In genomic region chr17:57248201-57248699, GRCm38 (mm10) we compare ENCODE assay signal across 8 mouse cellular contexts. TPM values are rescaled to one million over a fixed set of nuclear protein-coding genes. Genes with fewer than 3 reads are reported as not detected.
DNase-seq lines count a peak whose midpoint lies in the region; ATAC-seq lines count a peak whose summit lies in the region.

Gene Gpr108 (minus strand): TSS chr17:57248446.

- H3K27me3 ChIP-seq in lung, embryonic 16.5 days (ENCODE audit: control insufficient read depth, insufficient read depth, low read depth, low read length), result no peaks in the 10 kb centered on the region

- WGBS in lung, embryonic 16.5 days, result under 1% methylated on average over 12 of the region's 12 CpGs

- ATAC-seq in hematopoietic stem cell, adult 5-6 weeks (replicated peaks in 1 of 2; ENCODE audit: insufficient read depth in 1 of 2, low FRiP score in 2 of 2, low TSS enrichment in 1 of 2, low read depth in 1 of 2, poor library complexity in 2 of 2, severe bottlenecking in 2 of 2), result peak; percentile 64 to 66
- peak; percentile 61 for ATAC-seq in lung, embryonic 16.5 days (ENCODE audit: low read depth)

- H3K4me1 ChIP-seq in lung, embryonic 16.5 days (replicated peaks; ENCODE audit: control insufficient read depth, insufficient read depth, low read length), result peaks cover 20% of the 10 kb centered on the region

- peak within 1 kb of the TSS; percentile 87 for H3K9ac ChIP-seq in lung, embryonic 16.5 days (ENCODE audit: low read length)

- peak within 1 kb of the TSS; percentile 94 for H3K4me2 ChIP-seq in lung, embryonic 16.5 days (ENCODE audit: low read depth, low read length)

- H3K9me3 ChIP-seq in lung, embryonic 16.5 days (ENCODE audit: control insufficient read depth, low read length), result no peaks in the 10 kb centered on the region

- H3K27ac ChIP-seq in lung, embryonic 16.5 days (ENCODE audit: low read length), result peak within 1 kb of the TSS; percentile 95

- H3K4me3 ChIP-seq in lung, embryonic 16.5 days (ENCODE audit: low read length), result peak within 1 kb of the TSS; percentile 76

- H3K36me3 ChIP-seq in lung, embryonic 16.5 days (ENCODE audit: control insufficient read depth, insufficient read depth, low read length), result peaks cover under 1% of the 10 kb centered on the region; the same call in 1 of the 2 replicates

- peak; percentile 95 for DNase-seq in MN1 (ENCODE audit: low spot score)
- peak; percentile 86 for DNase-seq in cerebellum, adult 8-10 months
- DNase-seq in forelimb bud, embryonic 11.5 days (ENCODE audit: low read depth, low spot score), result peak; percentile 88
- peak; percentile 75 for DNase-seq in layer of hippocampus, adult 9-10 months (ENCODE audit: low spot score)
- DNase-seq in ovary, postnatal 10 days (ENCODE audit: low spot score), result peak; percentile 44
- peak; percentile 88 to 90 for DNase-seq in thymus, postnatal 10 days (ENCODE audit: low spot score in 2 of 2)

RNA-seq across cellular contexts. Expression of gene Gpr108, which starts in this region (rescaled TPM):
- 14.9 and 19.1 TPM in 2 replicates for total RNA-seq in hematopoietic stem cell, adult 5-6 weeks (2017)
- 41.0 and 44.2 TPM in 2 replicates for polyA plus RNA-seq in lung, embryonic 16.5 days (2015; fragmentation: Nextera tagmentation; extraction: Ambion mirVana)

Comparison
In these comparisons a context has a peak if more than half of its experiments do, and no peak if none do; other contexts are left out.
1. Peak in every context shown above with its lines: DNase-seq, ATAC-seq, H3K4me3 ChIP-seq and H3K27ac ChIP-seq.
2. DNase-seq: peak in every context shown above with its lines; median percentile 95 in MN1; 89 in thymus, postnatal 10 days; 88 in forelimb bud, embryonic 11.5 days; 86 in cerebellum, adult 8-10 months; 75 in layer of hippocampus, adult 9-10 months; 44 in ovary, postnatal 10 days.